Mouse (Mus musculus) layer of hippocampus, adult 6 months (tissue): Measurements from ENCODE around the gene Gstk1. TPM values are rescaled to one million over a fixed set of nuclear protein-coding genes. Genes with fewer than 3 reads are reported as not detected.

Source experiments
- long read RNA-seq, 2 experiments: library from polyadenylated mRNA; unstranded; transcript quantifications; one replicate each; pipeline ENCODE4 v2.0.0; 2019 to 2020
- polyA plus RNA-seq: library from polyadenylated mRNA; unstranded; fragments of <200 nt; fragmentation: Nextera tagmentation; gene quantifications from 2 replicates; pipeline ENCODE4 v1.2.3, GENCODE M21; 2021

Gstk1 gene
- polyA plus RNA-seq = 43.2 and 47.5 TPM in 2 replicates
- long read RNA-seq, experiment 1, transcript Gstk1-201 (8 exons, 930 nt) = major isoform, 31 of 36 reads
- long read RNA-seq, experiment 1, partial matches to known transcripts = 4 of 36 reads
- long read RNA-seq, experiment 1, other reads (novel, unspliced or antisense) = 1 of 36 reads
- long read RNA-seq, experiment 2, transcript Gstk1-201 (8 exons, 930 nt) = major isoform, 11 of 12 reads
- long read RNA-seq, experiment 2, partial matches to known transcripts = 1 of 12 reads
- long read RNA-seq, experiment 2, other reads (novel, unspliced or antisense) = 0 of 12 reads

GRCm38 (mm10) chr6:42245711-42246353, at the start of gene Gstk1:
TSS of gene Gstk1 (plus strand) at chr6:42245935.

DNA sequence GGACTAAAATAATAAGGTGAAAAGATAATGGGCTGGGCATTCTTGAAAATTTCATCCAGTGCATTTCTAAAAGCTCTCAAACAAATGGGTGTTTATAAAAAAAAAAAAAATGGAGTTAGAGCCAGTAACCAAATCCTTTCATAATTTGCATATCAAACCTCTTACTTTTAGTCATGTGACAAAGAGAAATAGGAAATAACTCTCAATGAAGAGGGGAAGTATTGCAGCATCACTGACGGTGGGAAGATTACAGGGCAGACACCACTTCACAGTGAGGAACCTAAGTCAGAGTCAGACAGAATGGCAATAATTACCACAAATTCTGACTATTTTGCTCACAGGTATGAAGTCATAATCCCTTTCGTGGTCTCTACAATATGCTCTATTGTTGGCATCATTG, 30.7 kb upstream of the Gstk1 start, which contains the start of gene Tas2r144:
Gene Tas2r144 (plus strand): TSS at position 301 of the 400 bp plus-strand sequence.

GRCm38 (mm10) chr6:42261524-42262170, 15.9 kb downstream of the Gstk1 start, which contains the start of gene Tmem139:
TSS of gene Tmem139 (plus strand) at chr6:42261970.

GRCm38 (mm10) chr6:42264626-42265312, 19.0 kb downstream of the Gstk1 start, which contains the start of gene Casp2:
TSS of gene Casp2 (plus strand) at chr6:42264985.

GRCm38 (mm10) chr6:42286448-42286847, 40.7 kb downstream of the Gstk1 start, which contains the start of gene Clcn1:
TSS of gene Clcn1 (plus strand) at chr6:42286685.

Other genes with a start within 250 kb of the Gstk1 start
- gene Sva, start 207.5 kb upstream of the Gstk1 start, polyA plus RNA-seq = not detected in 2 replicates
- gene Tas2r139, start 105.0 kb upstream of the Gstk1 start, polyA plus RNA-seq = not detected in 2 replicates
- gene Tas2r144, start 30.6 kb upstream of the Gstk1 start, polyA plus RNA-seq = not detected in 2 replicates
- gene Tmem139, start 16.0 kb downstream of the Gstk1 start, polyA plus RNA-seq = 0.13 TPM in 1 of 2 replicates, not detected in the other
- 3.2 and 3.9 TPM in 2 replicates for gene Casp2, start 19.1 kb downstream of the Gstk1 start, polyA plus RNA-seq
- 0.21 and 0.36 TPM in 2 replicates for gene Clcn1, start 40.8 kb downstream of the Gstk1 start, polyA plus RNA-seq
- gene Fam131b, start 78.7 kb downstream of the Gstk1 start, polyA plus RNA-seq = 4.0 and 5.2 TPM in 2 replicates
- 7.9 and 8.7 TPM in 2 replicates for gene Zyx, start 103.7 kb downstream of the Gstk1 start, polyA plus RNA-seq
- gene Epha1, start 127.3 kb downstream of the Gstk1 start, polyA plus RNA-seq = 0.04 and 0.05 TPM in 2 replicates
- gene Tas2r143, start 154.3 kb downstream of the Gstk1 start, polyA plus RNA-seq = not detected in 2 replicates
- gene Tas2r135, start 159.5 kb downstream of the Gstk1 start, polyA plus RNA-seq = not detected in 2 replicates
- gene Tas2r126, start 188.6 kb downstream of the Gstk1 start, polyA plus RNA-seq = not detected in 2 replicates
- not detected in 2 replicates for gene Olfr458, start 219.3 kb downstream of the Gstk1 start, polyA plus RNA-seq
- gene Olfr457, start 230.4 kb downstream of the Gstk1 start, polyA plus RNA-seq = not detected in 2 replicates
- not detected in 2 replicates for gene Olfr456, start 241.3 kb downstream of the Gstk1 start, polyA plus RNA-seq